Mouse (Mus musculus): ENCODE measurements around the gene Krt80. TPM values are rescaled to one million over a fixed set of nuclear protein-coding genes. Genes with fewer than 3 reads are reported as not detected.
"Not testable (repeated sequence)": the region's sequence is repeated elsewhere in the genome, so short reads cannot be mapped to it uniquely, and the experiment has no call there.

The Krt80 gene
- polyA plus RNA-seq, 1 experiment from 2014 or later: 1.6 TPM

DNA sequence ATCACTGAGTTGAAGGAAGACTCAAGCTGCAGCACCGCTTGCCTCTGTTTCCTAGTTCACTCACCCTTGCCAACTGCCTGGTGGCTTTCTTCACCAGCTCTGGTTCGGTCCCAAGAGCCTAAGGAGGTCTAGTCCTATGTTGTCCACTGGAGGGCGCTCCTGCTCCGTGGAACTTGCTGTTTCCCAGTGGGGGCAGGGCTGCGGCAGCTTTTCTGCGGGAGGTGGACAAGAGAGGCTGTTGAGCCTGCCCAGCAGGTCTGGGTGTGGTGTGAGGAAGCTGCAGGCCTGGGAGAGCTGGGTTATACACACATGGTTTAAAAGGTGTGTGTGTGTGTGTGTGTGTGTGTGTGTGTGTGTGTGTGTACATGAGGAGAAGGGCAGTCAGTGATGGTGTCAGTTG is 42.7 kb downstream of the Krt80 start:
- no peaks in the 10 kb centered on the region for H3K36me3 ChIP-seq (ENCODE audit: control insufficient read depth, insufficient read depth, low read length)
- no peak overlapping the region for H3K4me2 ChIP-seq (ENCODE audit: low read length)
- H3K4me3 ChIP-seq (ENCODE audit: low read depth, low read length): no peak overlapping the region
- peak; percentile 67 for ATAC-seq (replicated peaks; ENCODE audit: low FRiP score, low TSS enrichment, low read depth)
- WGBS: 5% methylated on average over 6 of the region's 6 CpGs
- H3K27me3 ChIP-seq (replicated peaks; ENCODE audit: control insufficient read depth, insufficient read depth, low read length): no peaks in the 10 kb centered on the region
- H3K27ac ChIP-seq (ENCODE audit: low read depth): no peak overlapping the region
- no peaks in the 10 kb centered on the region for H3K9me3 ChIP-seq (ENCODE audit: control insufficient read depth, low read length)
- peaks cover 17% of the 10 kb centered on the region; the same call in 1 of the 2 replicates for H3K4me1 ChIP-seq (replicated peaks; ENCODE audit: control insufficient read depth, insufficient read depth, low read length)
- DNase-seq (ENCODE audit: low spot score): peak; percentile 97
- no peak overlapping the region for H3K9ac ChIP-seq (ENCODE audit: low read length)

DNA sequence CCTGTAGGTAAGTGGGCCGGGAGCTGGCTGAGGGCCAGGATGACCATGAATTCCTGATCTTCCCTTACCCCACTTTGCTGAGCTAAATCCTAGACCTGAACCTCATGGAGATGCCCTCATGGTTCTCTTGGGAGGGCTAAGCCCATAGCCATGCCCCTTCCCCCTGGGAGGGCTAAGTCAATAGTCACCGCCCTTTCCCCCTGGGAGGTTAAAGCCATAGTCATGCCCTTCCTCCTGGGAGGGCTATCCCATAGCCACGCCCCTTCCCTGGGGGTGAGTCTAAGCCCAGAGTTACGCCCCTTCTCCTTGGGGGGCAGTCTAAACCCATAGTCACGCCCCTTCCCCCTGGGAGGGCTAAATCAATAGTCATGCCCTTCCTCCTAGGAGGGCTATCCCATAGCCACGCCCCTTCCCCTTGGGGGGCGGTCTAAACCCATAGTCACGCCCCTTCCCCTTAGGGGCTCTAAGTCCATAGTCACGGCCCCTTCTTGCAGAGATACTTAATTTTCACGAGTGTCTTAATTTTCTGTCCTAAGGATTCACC is 43.9 kb downstream of the Krt80 start:
- no peak overlapping the region for H3K27ac ChIP-seq (ENCODE audit: low read depth)
- WGBS: 45% methylated on average over 10 of the region's 10 CpGs

GRCm38 (mm10) chr15:101324409-101324808 is 45.6 kb downstream of the Krt80 start:
- H3K9ac ChIP-seq (ENCODE audit: low read length); H3K9me3 ChIP-seq (ENCODE audit: control insufficient read depth, low read length); H3K36me3 ChIP-seq (ENCODE audit: control insufficient read depth, insufficient read depth, low read length); H3K27me3 ChIP-seq (replicated peaks; ENCODE audit: control insufficient read depth, insufficient read depth, low read length); ATAC-seq (replicated peaks; ENCODE audit: low FRiP score, low TSS enrichment, low read depth); H3K4me3 ChIP-seq (ENCODE audit: low read depth, low read length); H3K4me2 ChIP-seq (ENCODE audit: low read length); H3K27ac ChIP-seq (ENCODE audit: low read depth); DNase-seq (ENCODE audit: low spot score): not testable (repeated sequence)
- peaks cover 25% of the 10 kb centered on the region for H3K4me1 ChIP-seq (replicated peaks; ENCODE audit: control insufficient read depth, insufficient read depth, low read length)

More for the DNA sequence above, 43.9 kb downstream of the Krt80 start:
- Histone ChIP-seq H3K27me3 (replicated peaks; ENCODE audit: control insufficient read depth, insufficient read depth, low read length) (no peaks in the 10 kb centered on the region), H3K9ac (ENCODE audit: low read length) (no peak overlapping the region), H3K9me3 (ENCODE audit: control insufficient read depth, low read length) (no peaks in the 10 kb centered on the region), H3K4me1 (replicated peaks; ENCODE audit: control insufficient read depth, insufficient read depth, low read length) (peaks cover 26% of the 10 kb centered on the region), H3K4me3 (ENCODE audit: low read depth, low read length) (no peak overlapping the region), H3K4me2 (ENCODE audit: low read length) (no peak overlapping the region), H3K36me3 (ENCODE audit: control insufficient read depth, insufficient read depth, low read length) (no peaks in the 10 kb centered on the region)
- ATAC-seq (replicated peaks; ENCODE audit: low FRiP score, low TSS enrichment, low read depth) (no peak), DNase-seq (ENCODE audit: low spot score) (no peak)

DNA sequence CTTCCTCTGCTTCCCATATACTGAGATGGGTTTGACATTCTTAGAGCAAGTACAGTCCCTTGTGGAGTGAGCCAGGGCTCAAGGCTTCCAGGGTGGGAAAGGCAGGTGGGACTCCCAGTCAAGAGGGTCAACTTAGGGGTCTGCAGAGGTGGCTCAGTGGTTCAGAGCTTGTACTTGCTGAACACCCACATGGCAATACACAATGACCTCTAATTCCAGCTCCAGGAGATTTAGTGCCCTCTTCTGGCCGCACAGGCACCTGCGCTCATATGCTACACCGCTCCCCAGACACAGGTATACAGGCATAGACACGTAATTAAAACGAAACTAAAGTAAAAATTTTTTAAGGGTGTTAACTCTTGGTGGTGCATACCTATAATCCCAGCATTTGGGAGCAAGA is 46.5 kb downstream of the Krt80 start:
- no peak overlapping the region for H3K9ac ChIP-seq (ENCODE audit: low read length)
- no peaks in the 10 kb centered on the region for H3K36me3 ChIP-seq (ENCODE audit: control insufficient read depth, insufficient read depth, low read length)
- no peaks in the 10 kb centered on the region for H3K9me3 ChIP-seq (ENCODE audit: control insufficient read depth, low read length)
- H3K4me1 ChIP-seq (replicated peaks; ENCODE audit: control insufficient read depth, insufficient read depth, low read length): peaks cover 21% of the 10 kb centered on the region
- H3K4me3 ChIP-seq (ENCODE audit: low read depth, low read length): no peak overlapping the region
- no peak for DNase-seq (ENCODE audit: low spot score)
- no peak overlapping the region for H3K4me2 ChIP-seq (ENCODE audit: low read length)
- no peaks in the 10 kb centered on the region for H3K27me3 ChIP-seq (replicated peaks; ENCODE audit: control insufficient read depth, insufficient read depth, low read length)
- ATAC-seq (replicated peaks; ENCODE audit: low FRiP score, low TSS enrichment, low read depth): no peak
- H3K27ac ChIP-seq (ENCODE audit: low read depth): no peak overlapping the region
- 96% methylated on average over 5 of the region's 5 CpGs for WGBS

DNA sequence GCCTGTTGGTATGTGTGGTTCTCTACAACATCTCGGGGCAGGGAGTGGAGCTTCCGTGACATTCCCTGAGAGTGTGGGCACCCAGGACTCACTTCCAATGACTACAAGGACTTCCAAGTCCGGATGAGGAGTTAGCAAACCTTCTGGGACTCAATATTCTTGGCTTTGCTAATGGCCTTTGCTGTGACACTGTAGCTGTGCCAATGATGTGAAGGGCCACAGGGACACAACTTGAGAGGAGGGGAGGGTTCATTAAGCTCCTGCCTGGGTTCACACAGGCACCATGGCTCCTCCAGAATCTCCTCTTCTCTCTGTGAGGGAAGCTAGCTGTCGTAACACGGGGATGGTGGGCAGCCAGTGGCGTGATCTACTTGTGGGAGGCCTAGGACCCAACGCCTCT is 47.3 kb downstream of the Krt80 start:
- no peak overlapping the region for H3K9ac ChIP-seq (ENCODE audit: low read length)
- no peak overlapping the region for H3K27ac ChIP-seq (ENCODE audit: low read depth)
- no peak for DNase-seq (ENCODE audit: low spot score)
- no peaks in the 10 kb centered on the region for H3K9me3 ChIP-seq (ENCODE audit: control insufficient read depth, low read length)
- H3K27me3 ChIP-seq (replicated peaks; ENCODE audit: control insufficient read depth, insufficient read depth, low read length): no peaks in the 10 kb centered on the region
- no peaks in the 10 kb centered on the region for H3K36me3 ChIP-seq (ENCODE audit: control insufficient read depth, insufficient read depth, low read length)
- WGBS: 87% methylated on average over 7 of the region's 7 CpGs
- no peak overlapping the region for H3K4me3 ChIP-seq (ENCODE audit: low read depth, low read length)
- peaks cover 17% of the 10 kb centered on the region for H3K4me1 ChIP-seq (replicated peaks; ENCODE audit: control insufficient read depth, insufficient read depth, low read length)
- ATAC-seq (replicated peaks; ENCODE audit: low FRiP score, low TSS enrichment, low read depth): no peak
- H3K4me2 ChIP-seq (ENCODE audit: low read length): no peak overlapping the region

DNA sequence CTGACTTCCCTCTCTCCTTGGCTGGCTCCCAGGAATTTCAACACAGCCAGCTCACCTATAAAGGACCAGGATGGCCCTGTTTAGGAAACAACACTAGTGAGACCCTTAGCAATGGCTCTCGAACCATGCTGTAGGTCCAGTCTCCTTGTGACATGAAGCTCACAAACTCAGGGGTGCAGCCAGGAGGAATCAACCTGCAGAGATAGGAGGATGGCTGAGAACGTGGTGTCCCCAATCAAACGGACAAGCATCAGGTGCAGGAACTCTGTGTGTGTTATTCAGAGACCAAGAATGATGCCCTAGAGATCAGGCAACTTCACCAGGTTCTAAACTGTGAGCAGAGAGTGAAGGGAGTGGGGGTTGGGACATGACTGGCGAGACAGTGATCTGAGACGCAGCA is 47.9 kb downstream of the Krt80 start:
- ATAC-seq (replicated peaks; ENCODE audit: low FRiP score, low TSS enrichment, low read depth) (no peak), DNase-seq (ENCODE audit: low spot score) (no peak)
- Histone ChIP-seq H3K36me3 (ENCODE audit: control insufficient read depth, insufficient read depth, low read length) (no peaks in the 10 kb centered on the region), H3K4me1 (replicated peaks; ENCODE audit: control insufficient read depth, insufficient read depth, low read length) (peaks cover 12% of the 10 kb centered on the region), H3K4me2 (ENCODE audit: low read length) (no peak overlapping the region), H3K9ac (ENCODE audit: low read length) (no peak overlapping the region), H3K9me3 (ENCODE audit: control insufficient read depth, low read length) (no peaks in the 10 kb centered on the region), H3K4me3 (ENCODE audit: low read depth, low read length) (no peak overlapping the region), H3K27me3 (replicated peaks; ENCODE audit: control insufficient read depth, insufficient read depth, low read length) (no peaks in the 10 kb centered on the region), H3K27ac (ENCODE audit: low read depth) (no peak overlapping the region)
- 87% methylated on average over 5 of the region's 5 CpGs for WGBS

DNA sequence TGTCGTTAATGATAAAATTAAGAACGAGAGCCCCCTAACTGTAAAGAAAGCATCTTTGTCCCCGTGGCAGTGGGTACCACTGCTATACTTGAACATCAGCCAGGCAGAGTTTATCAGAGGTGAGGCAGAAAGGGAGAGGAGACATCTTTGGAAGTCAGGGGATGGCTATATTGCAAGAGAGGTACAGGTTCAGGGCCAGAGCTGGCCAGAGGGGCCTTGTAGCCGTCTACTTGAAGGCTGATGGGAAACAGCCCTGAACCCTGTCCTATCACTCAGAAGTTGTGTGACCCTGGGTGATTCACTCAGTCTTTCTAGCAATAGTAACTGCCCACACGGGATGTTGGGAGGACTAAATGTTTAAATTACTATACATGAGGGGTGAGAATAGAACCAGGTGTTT is 48.8 kb downstream of the Krt80 start:
- Histone ChIP-seq H3K4me1 (replicated peaks; ENCODE audit: control insufficient read depth, insufficient read depth, low read length) (peaks cover 12% of the 10 kb centered on the region), H3K36me3 (ENCODE audit: control insufficient read depth, insufficient read depth, low read length) (no peaks in the 10 kb centered on the region), H3K27ac (ENCODE audit: low read depth) (no peak overlapping the region), H3K9me3 (ENCODE audit: control insufficient read depth, low read length) (no peaks in the 10 kb centered on the region), H3K27me3 (replicated peaks; ENCODE audit: control insufficient read depth, insufficient read depth, low read length) (no peaks in the 10 kb centered on the region), H3K4me2 (ENCODE audit: low read length) (no peak overlapping the region), H3K4me3 (ENCODE audit: low read depth, low read length) (no peak overlapping the region), H3K9ac (ENCODE audit: low read length) (no peak overlapping the region)
- ATAC-seq (replicated peaks; ENCODE audit: low FRiP score, low TSS enrichment, low read depth): no peak
- WGBS: 45% methylated on average over 5 of the region's 5 CpGs
- no peak for DNase-seq (ENCODE audit: low spot score)

DNA sequence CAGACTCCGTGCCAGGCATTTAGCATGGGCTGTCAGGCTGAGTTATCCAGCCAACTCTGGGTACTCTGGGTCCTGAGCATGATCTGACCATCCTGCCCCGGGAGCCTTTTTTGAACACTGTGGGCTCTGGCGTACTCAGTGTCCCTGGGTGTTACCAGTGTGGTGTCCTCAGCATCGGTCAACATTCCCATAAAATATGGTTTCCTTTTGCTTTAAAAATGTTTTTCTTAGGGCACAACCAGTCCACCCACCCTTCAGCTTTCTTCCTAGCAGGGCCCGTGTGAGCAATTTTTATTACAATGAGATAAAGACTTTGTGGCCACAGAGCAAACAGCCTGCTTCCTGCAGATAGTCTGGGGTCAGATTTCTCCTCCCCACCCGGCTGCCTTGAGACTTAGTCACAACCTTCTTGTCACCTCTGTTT is 49.3 kb downstream of the Krt80 start:
- no peak overlapping the region for H3K4me2 ChIP-seq (ENCODE audit: low read length)
- no peak overlapping the region for H3K27ac ChIP-seq (ENCODE audit: low read depth)
- no peak overlapping the region for H3K4me3 ChIP-seq (ENCODE audit: low read depth, low read length)
- ATAC-seq (replicated peaks; ENCODE audit: low FRiP score, low TSS enrichment, low read depth): no peak
- no peaks in the 10 kb centered on the region for H3K36me3 ChIP-seq (ENCODE audit: control insufficient read depth, insufficient read depth, low read length)
- no peak overlapping the region for H3K9ac ChIP-seq (ENCODE audit: low read length)
- H3K27me3 ChIP-seq (replicated peaks; ENCODE audit: control insufficient read depth, insufficient read depth, low read length): no peaks in the 10 kb centered on the region
- no peaks in the 10 kb centered on the region for H3K9me3 ChIP-seq (ENCODE audit: control insufficient read depth, low read length)
- peaks cover 12% of the 10 kb centered on the region for H3K4me1 ChIP-seq (replicated peaks; ENCODE audit: control insufficient read depth, insufficient read depth, low read length)
- 29% methylated on average over 6 of the region's 6 CpGs for WGBS
- DNase-seq (ENCODE audit: low spot score): no peak

GRCm38 (mm10) chr15:101320010-101320617 is 49.8 kb downstream of the Krt80 start:
- H3K36me3 ChIP-seq (ENCODE audit: control insufficient read depth, insufficient read depth, low read length): no peaks in the 10 kb centered on the region
- H3K4me3 ChIP-seq (ENCODE audit: low read depth, low read length): no peak overlapping the region
- ATAC-seq (replicated peaks; ENCODE audit: low FRiP score, low TSS enrichment, low read depth) (no peak), DNase-seq (ENCODE audit: low spot score) (no peak)
- peaks cover 12% of the 10 kb centered on the region for H3K4me1 ChIP-seq (replicated peaks; ENCODE audit: control insufficient read depth, insufficient read depth, low read length)
- no peaks in the 10 kb centered on the region for H3K9me3 ChIP-seq (ENCODE audit: control insufficient read depth, low read length)
- H3K9ac ChIP-seq (ENCODE audit: low read length): no peak overlapping the region
- H3K4me2 ChIP-seq (ENCODE audit: low read length): no peak overlapping the region
- H3K27me3 ChIP-seq (replicated peaks; ENCODE audit: control insufficient read depth, insufficient read depth, low read length): no peaks in the 10 kb centered on the region
- H3K27ac ChIP-seq (ENCODE audit: low read depth): no peak overlapping the region
- 76% methylated on average over 6 of the region's 6 CpGs for WGBS
